Mouse (Mus musculus) kidney, postnatal 36 days (tissue): Measurements from ENCODE around the gene Cga.

Experiments
- DNase-seq, 2 experiments: peaks; one replicate each; pipeline ENCODE4 v3.0.0; 2021 to 2022; ENCODE audit warnings: mixed read lengths in 2 of 2

Gene Cga

DNA sequence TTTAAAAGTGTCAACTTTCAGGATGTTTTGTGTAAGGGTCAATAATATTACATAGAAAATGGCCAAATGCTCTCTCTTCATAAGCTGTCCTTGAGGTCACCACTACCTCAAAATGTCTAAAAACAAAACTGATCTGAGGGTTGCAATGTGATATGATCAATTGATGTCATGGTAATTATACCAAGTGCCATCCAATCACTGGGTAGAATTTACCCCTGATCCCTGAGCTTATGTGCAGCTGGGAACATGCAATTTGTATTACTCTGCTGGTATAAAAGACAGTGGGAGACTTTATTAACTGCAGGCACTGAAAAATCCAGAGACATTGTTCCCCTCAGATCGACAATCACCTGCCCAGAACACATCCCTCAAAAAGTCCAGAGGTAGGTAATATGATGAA, at the start of gene Cga:
Gene Cga, plus strand, starts transcription at position 301 of the 400 bp plus-strand sequence.
- no peak for DNase-seq

- DNase-seq: no peak
These were observed 49.7 kb upstream of the Cga start for GRCm38 (mm10) chr4:34843839-34844238.

DNA sequence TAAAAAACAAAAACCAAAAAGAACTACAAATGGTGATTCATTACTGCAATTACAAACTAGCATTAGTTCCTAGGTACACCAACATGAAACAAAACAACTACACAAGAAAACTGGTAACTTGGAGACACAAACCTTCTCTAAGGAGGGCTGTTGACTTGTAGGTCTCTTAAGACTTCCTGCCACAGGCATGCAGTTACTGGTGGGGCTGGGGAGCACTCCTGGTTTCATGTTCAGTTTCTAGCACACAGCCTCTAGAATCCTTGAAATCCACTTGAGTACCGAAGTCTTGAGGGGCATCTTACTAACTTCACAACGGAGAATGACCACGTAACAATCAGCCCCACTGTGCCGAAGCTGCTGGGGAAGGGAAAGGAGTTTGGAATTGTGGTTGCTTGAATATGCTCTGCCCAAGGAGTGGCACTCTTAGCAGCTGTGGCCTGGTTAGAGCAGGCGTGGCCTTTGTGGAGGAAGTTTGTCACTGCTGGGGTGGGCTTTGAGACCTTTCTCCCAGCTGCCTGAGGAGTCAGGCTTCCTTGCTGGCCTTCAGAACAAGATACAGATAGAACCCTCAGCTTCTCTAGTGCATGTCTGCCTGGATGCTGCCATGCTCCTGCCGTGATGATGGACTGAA, 45.8 kb upstream of the Cga start:
- DNase-seq: no peak

DNA sequence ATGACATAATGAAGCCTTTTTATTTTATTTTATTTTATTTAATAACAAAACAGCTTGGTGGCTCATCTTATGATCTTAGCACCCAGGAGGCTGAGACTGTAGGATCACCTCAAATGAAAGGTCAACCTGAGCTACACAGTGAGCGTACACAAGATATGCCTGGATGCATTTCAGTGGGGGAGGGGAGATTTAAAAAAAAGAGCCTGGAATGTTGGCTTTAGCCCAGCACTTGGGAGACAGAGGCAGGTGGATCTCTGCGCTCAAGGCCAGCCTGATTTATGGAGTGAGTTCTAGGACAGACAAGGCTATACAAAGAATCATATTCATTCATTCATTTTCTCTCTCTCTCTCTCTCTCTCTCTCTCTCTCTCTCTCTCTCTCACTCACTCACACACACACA, 43.4 kb upstream of the Cga start:
- peak in 1 of 2 experiments; percentile 10 for DNase-seq

GRCm38 (mm10) chr4:34852051-34852450, 41.5 kb upstream of the Cga start:
- DNase-seq: peak; percentile 40 to 57

DNA sequence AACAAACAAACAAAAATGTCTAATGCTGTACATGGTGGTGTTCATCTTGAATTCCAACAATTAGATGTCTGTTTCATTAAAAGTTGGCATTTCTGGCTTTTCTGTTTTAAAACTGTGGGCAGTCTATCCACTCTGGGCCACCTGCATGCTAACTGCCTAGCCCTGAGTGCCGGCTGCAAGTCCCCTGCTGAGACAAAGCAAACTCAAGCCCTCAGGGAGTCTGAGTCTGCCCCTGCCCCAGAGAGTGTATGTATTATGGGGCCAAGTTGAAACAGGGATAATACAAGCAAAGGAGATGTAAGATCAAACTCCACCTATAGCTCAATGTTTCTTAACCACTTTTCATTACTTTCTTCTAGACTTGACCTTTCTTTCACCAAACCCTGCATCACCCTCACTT, 37.6 kb upstream of the Cga start:
- DNase-seq: no peak

DNA sequence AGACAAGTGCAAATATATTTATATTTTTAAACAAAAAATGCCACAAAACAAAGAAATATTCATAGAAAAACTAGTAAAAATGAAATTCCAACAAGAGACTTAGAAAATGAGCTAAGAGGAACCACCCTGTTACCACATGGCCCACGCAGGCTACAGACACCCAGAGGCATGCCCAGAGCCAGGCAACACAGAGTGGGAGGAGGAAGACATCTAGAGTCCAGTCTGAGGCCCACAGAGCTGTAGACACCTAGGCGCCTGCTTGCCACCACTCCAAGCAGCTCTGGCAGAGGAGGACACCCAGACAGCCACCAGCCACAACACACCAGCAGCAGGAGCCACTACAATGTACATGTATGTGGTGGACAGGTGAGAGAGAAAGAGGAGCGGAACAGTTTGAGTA, 34.7 kb upstream of the Cga start:
- DNase-seq: no peak

DNA sequence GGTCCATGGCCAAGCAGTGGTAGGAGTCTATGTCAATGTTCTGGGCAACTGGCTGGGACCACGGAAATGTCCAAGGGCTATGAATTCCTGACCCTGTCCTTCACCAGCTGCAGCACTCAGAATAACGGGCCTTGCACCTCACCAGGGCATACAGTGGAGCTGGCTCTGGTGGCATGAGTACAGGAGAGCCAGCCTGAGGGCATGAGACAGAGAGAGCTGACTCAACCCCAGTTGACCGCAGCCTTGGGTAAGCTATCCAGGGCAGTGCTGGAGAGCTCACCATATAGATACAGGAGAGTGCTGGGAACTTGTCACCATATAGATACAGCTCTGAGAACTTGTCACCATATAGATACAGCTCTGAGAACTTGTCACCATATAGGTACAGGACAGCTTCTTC, 34.2 kb upstream of the Cga start:
- DNase-seq: no peak

GRCm38 (mm10) chr4:34861438-34861837, 32.1 kb upstream of the Cga start:
- DNase-seq: no peak

DNA sequence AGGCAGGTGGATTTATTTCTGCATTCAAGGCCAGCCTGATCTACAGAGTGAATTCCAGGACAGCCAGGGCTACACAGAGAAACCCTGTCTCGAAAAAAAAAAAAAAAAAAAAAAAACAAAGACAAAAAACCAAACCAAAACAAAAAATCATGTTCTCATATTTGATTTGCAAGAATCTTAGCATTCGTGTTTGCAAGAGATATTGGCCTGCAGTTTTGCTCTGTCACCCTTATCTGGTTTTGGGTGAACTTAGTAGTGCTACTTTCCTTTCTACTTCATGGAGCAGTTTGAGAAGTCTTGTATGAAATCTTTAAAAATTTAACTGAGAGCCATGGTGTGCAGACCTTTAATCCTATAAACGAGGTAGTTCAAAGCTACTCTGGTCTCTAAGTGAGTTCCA, 23.8 kb upstream of the Cga start:
- DNase-seq: no peak

GRCm38 (mm10) chr4:34872896-34873495, 20.6 kb upstream of the Cga start:
- DNase-seq: no peak

DNA sequence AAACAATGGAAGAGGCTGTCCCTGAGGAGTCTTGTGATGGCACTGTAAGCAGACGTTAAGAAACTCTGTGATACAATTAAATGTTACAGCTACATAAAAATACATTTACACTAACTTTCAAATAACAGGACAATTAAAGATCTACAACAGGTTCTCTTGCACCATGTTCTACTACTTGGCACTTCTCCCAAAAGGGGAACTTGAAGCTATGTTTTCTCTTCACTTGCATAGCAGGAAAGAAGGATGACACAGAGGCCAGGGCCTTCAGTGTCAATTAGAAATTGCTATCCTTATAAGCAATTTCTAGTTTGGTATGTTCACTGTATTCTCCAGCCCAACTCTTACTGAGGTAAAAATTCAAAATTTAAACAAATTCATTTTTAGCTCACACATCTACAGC, 19.3 kb upstream of the Cga start:
- DNase-seq: no peak

DNA sequence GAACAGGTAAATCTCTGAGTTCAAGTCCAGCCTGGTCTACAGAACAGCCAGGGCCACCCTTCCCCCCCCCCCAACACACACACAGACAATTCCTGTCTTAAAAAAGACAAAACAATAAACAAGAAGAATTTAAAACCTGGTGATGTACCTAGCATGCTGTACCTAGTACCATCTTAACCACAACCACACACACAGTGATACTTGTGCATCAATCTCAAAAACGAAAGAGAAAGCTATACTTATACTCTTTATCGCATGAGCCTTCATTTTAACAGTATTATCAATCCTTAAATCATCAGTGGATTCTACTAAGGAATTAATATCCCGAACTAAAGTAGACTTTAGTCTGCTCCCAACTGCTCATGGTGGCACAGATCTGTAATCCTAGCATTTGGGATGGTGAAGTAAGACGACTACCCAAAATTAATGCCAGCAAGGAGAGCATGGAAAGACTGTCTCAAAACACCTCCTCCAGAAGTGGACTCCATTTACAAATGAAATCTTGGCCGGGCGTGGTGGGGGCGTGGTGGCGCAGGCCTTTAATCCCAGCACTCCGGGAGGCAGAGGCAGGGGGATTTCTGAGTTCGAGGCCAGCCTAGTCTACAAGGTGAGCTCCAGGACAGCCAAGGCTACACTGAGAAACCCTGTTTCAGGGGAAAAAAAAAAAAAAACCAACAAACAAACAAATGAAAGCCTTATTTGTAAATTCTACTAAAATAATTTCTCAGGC, 12.5 kb upstream of the Cga start:
- DNase-seq: no peak

- no peak for DNase-seq
These were observed 11.7 kb upstream of the Cga start for GRCm38 (mm10) chr4:34881851-34882250.

DNA sequence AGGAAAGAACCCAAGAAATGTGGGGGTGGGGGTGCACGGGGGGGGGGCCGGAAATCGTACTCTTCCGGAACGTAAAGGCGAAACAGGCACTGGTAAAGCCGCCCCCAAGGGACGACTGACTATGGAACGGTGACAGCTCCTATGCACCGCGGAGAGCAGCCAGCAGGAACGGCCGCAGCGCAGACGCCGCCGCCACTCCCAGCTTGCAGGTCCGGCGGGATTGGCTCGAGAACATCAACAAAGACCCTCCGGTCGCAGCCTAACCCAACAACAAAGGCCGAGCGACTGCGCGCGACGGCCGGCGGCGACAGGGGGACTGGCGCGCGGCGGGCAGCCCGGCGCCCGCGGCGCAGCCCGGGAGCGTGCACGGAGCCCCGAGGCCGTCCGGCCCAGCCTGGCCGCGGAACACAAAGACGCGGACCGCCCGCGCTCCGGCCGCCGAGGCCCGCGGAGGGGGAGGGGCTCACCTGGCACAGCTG, 11.2 kb upstream of the Cga start:
- peak in 1 of 2 experiments; percentile 44 for DNase-seq

DNA sequence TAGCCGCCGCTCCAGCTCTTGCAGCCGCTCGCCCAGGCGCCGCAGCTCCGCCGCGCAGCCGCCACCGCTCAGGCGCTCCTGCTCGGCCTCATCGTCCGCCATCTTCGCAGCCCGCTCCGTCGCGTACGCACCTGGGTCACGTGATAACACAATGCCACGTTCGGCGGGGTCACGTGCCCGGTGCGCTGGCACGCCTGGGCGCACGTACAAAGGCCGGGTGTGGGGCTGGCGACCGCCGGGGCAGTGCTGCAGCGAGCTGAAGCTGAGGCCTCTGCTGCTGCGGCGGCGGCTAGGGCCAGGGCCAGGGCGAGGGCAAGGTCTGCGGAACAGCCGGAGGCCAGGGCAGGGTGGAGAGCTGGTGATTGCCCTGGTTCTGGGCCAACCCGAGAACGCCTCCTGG, 10.8 kb upstream of the Cga start, which contains the start of gene Zfp292:
Gene Zfp292, minus strand, starts transcription at position 143 of the 400 bp plus-strand sequence.
- DNase-seq: peak; percentile 96 to 97

DNA sequence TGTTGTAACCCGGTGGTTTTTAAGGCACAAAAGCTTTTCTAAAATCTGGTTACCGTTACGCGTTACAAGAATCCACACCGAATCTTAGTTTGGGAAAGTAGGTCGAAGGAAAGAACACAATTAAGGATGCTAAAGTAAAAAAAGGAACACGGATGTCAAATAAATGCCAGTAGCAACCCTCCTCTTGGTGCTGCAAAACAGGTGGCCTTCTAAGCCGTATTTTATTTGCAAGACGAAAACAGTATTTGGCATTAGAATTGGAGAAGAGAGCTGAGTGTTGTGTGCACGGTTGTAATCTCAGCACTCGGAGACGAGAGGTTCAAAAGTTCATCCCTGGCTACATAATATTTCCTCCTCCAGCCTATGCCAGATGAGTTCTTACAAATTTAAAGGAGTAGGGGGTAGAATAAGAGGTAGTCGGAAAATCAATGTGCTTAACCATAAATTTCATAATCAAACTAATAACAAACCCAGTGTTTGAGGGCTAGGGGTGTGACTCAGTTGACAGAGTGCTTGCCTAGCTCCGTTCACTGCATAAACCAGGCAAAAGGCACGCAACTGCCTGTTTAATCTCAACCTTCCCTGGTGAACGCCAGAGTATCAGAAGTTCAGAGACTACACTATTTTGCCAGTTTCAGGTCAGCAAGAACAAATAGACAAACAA, 10.1 kb upstream of the Cga start:
- DNase-seq: no peak

DNA sequence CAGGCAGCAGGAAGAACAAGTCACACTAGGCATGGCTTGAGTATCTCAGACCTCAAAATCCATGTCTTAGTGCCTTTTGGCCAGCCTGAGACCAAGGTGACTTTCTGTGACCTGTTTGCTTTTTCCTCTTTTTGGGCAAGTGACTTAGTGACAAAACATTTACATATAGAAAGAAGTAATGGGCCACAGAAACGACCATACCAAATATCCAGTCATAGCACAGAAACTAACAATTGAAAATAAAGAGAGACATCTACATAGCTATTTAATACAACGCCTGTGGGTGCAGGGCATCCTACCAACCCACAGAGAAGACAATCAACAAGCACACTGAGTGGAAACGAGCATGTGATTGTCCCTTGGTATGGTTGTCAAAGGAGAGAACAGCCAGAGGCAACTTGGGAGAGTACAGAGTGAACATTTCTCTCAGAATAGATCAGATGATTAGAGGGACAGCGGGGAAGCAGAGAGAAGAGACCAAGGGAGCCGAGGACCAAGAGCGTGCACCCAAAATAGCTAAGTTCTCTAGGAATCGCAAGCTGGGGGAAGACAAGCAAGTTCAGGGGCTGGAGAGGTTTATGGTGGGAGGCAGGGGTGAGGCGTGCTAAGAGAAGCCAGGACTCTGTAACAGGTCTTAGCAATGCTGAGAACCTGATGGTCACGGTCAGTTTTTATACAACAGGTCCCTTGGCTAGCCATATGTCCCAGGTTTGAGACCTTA, 7.8 kb upstream of the Cga start:
- no peak for DNase-seq

GRCm38 (mm10) chr4:34886490-34887111, 7.0 kb upstream of the Cga start:
- DNase-seq: peak; percentile 81 to 84

DNA sequence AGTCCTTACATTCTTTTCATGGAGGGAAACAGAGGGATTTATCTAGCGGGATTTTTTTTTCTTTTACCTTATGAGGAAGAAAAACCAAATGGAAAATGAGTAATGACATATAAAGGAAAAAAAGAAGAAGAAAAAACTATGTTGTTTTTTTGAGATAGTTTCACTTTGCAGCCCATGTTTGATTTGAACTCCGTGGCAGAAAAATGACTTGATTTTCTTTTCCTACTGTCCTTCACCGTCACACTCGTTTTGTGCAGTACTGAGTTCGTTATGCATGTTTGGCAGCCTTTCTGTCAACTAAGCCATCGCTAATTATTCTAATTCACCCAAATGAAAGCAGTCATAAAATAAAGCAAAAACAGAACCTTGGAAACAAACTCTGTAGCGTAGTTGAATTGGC, 6.3 kb upstream of the Cga start:
- DNase-seq: no peak

DNA sequence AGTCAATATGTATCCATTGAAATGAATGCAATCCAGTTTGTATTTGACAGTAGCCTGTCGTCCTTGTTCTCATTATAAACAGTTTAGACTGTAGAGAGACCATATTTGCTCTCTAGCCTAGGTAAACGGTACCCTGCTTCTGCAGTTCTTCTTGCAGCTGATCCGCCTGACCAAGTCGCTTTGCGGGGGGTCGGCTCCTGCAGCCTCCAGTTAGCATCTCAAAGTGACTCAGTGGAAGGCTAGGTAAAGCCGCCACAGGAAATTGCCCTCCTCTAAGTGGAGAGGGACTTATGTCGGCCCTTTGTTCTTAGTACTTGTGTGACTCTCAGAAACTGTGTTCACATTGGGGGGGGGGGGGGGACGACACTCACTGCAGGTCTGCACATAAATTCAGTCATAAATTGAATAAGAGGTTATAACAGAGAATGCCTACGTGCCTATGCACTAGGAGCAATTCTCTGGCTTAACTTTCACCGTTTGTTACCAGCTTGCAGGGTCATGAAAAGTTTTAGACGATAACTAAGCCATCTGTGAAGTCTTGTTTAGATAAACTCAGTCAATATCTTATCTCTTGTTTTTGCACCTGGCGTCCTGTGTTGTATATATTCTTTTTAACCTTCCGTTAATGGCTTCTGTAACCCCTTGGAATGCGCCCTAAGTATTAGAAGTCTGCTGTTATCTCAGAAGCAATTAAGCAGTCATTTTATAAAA, 4.3 kb upstream of the Cga start:
- DNase-seq: no peak

GRCm38 (mm10) chr4:34889812-34890185, 3.8 kb upstream of the Cga start:
- DNase-seq: no peak
